Mouse (Mus musculus): Measurements from ENCODE around the gene Pacrg. TPM values are rescaled to one million over a fixed set of nuclear protein-coding genes. Genes with fewer than 3 reads are reported as not detected.

The Pacrg gene
- total and polyA plus RNA-seq, 2 experiments, result not detected

GRCm38 (mm10) chr17:10633769-10634168 is 206.3 kb downstream of the Pacrg start:
- no peak overlapping the region for H3K9ac ChIP-seq (ENCODE audit: low read depth, low read length)
- no peaks in the 10 kb centered on the region for H3K4me1 ChIP-seq (ENCODE audit: control insufficient read depth, insufficient read depth, low read length)
- no peaks in the 10 kb centered on the region for H3K79me2 ChIP-seq (ENCODE audit: control insufficient read depth, insufficient read depth, low read length)
- TF ChIP-seq CTCF (IDR thresholded peaks at IDR 0.05; ENCODE audit: low read depth, low read length) (no peak), POLR2A (IDR thresholded peaks at IDR 0.05; ENCODE audit: extremely low read depth, insufficient read depth, low read length) (no peak)
- 94% methylated on average over 7 of the region's 7 CpGs for WGBS
- H3K27me3 ChIP-seq (ENCODE audit: control insufficient read depth, insufficient read depth, low read length), result no peaks in the 10 kb centered on the region
- no peak overlapping the region for H3K4me3 ChIP-seq (ENCODE audit: insufficient read depth, low read depth, low read length)
- H3K36me3 ChIP-seq (ENCODE audit: control insufficient read depth, insufficient read depth, low read length), result no peaks in the 10 kb centered on the region
- DNase-seq (ENCODE audit: extremely low read depth, low read depth, low spot score), result no peak
- no peak overlapping the region for H3K27ac ChIP-seq (replicated peaks; ENCODE audit: insufficient read depth, low read depth, low read length)

- Histone ChIP-seq H3K79me2 (ENCODE audit: control insufficient read depth, insufficient read depth, low read length) (no peaks in the 10 kb centered on the region), H3K4me1 (ENCODE audit: control insufficient read depth, insufficient read depth, low read length) (no peaks in the 10 kb centered on the region), H3K36me3 (ENCODE audit: control insufficient read depth, insufficient read depth, low read length) (no peaks in the 10 kb centered on the region), H3K9ac (ENCODE audit: low read depth, low read length) (no peak overlapping the region), H3K27ac (replicated peaks; ENCODE audit: insufficient read depth, low read depth, low read length) (no peak overlapping the region), H3K4me3 (ENCODE audit: insufficient read depth, low read depth, low read length) (no peak overlapping the region), H3K27me3 (ENCODE audit: control insufficient read depth, insufficient read depth, low read length) (no peaks in the 10 kb centered on the region)
- no peak for DNase-seq (ENCODE audit: extremely low read depth, low read depth, low spot score)
- 79% methylated on average over 4 of the region's 4 CpGs for WGBS
- TF ChIP-seq CTCF (IDR thresholded peaks at IDR 0.05; ENCODE audit: low read depth, low read length) (no peak), POLR2A (IDR thresholded peaks at IDR 0.05; ENCODE audit: extremely low read depth, insufficient read depth, low read length) (no peak)
These were observed 211.9 kb downstream of the Pacrg start for GRCm38 (mm10) chr17:10628240-10628639.

- no peak for TF ChIP-seq CTCF (IDR thresholded peaks at IDR 0.05; ENCODE audit: low read depth, low read length)
- no peak for TF ChIP-seq POLR2A (IDR thresholded peaks at IDR 0.05; ENCODE audit: extremely low read depth, insufficient read depth, low read length)
- 90% methylated on average over 2 of the region's 2 CpGs for WGBS
- H3K27ac ChIP-seq (replicated peaks; ENCODE audit: insufficient read depth, low read depth, low read length), result no peak overlapping the region
These were observed 212.6 kb downstream of the Pacrg start for GRCm38 (mm10) chr17:10627476-10627875.

GRCm38 (mm10) chr17:10626299-10627095 is 213.6 kb downstream of the Pacrg start:
- Histone ChIP-seq H3K79me2 (ENCODE audit: control insufficient read depth, insufficient read depth, low read length) (no peaks in the 10 kb centered on the region), H3K4me3 (ENCODE audit: insufficient read depth, low read depth, low read length) (no peak overlapping the region), H3K9ac (ENCODE audit: low read depth, low read length) (no peak overlapping the region), H3K27me3 (ENCODE audit: control insufficient read depth, insufficient read depth, low read length) (no peaks in the 10 kb centered on the region), H3K27ac (replicated peaks; ENCODE audit: insufficient read depth, low read depth, low read length) (no peak overlapping the region), H3K36me3 (ENCODE audit: control insufficient read depth, insufficient read depth, low read length) (no peaks in the 10 kb centered on the region), H3K4me1 (ENCODE audit: control insufficient read depth, insufficient read depth, low read length) (no peaks in the 10 kb centered on the region)
- no peak for DNase-seq (ENCODE audit: extremely low read depth, low read depth, low spot score)
- TF ChIP-seq CTCF (IDR thresholded peaks at IDR 0.05; ENCODE audit: low read depth, low read length) (no peak), POLR2A (IDR thresholded peaks at IDR 0.05; ENCODE audit: extremely low read depth, insufficient read depth, low read length) (no peak)
- 76% methylated on average over 13 of the region's 13 CpGs for WGBS

More at GRCm38 (mm10) chr17:10627476-10627875, 212.6 kb downstream of the Pacrg start:
- no peak overlapping the region for H3K9ac ChIP-seq (ENCODE audit: low read depth, low read length)
- no peak for DNase-seq (ENCODE audit: extremely low read depth, low read depth, low spot score)
- H3K27me3 ChIP-seq (ENCODE audit: control insufficient read depth, insufficient read depth, low read length), result no peaks in the 10 kb centered on the region
- no peaks in the 10 kb centered on the region for H3K79me2 ChIP-seq (ENCODE audit: control insufficient read depth, insufficient read depth, low read length)
- no peaks in the 10 kb centered on the region for H3K36me3 ChIP-seq (ENCODE audit: control insufficient read depth, insufficient read depth, low read length)
- no peaks in the 10 kb centered on the region for H3K4me1 ChIP-seq (ENCODE audit: control insufficient read depth, insufficient read depth, low read length)
- H3K4me3 ChIP-seq (ENCODE audit: insufficient read depth, low read depth, low read length), result no peak overlapping the region

- Histone ChIP-seq H3K36me3 (ENCODE audit: control insufficient read depth, insufficient read depth, low read length) (no peaks in the 10 kb centered on the region), H3K4me3 (ENCODE audit: insufficient read depth, low read depth, low read length) (no peak overlapping the region), H3K27ac (replicated peaks; ENCODE audit: insufficient read depth, low read depth, low read length) (no peak overlapping the region), H3K27me3 (ENCODE audit: control insufficient read depth, insufficient read depth, low read length) (no peaks in the 10 kb centered on the region), H3K79me2 (ENCODE audit: control insufficient read depth, insufficient read depth, low read length) (no peaks in the 10 kb centered on the region), H3K4me1 (ENCODE audit: control insufficient read depth, insufficient read depth, low read length) (no peaks in the 10 kb centered on the region), H3K9ac (ENCODE audit: low read depth, low read length) (no peak overlapping the region)
- WGBS, result 86% methylated on average over 6 of the region's 6 CpGs
- DNase-seq (ENCODE audit: extremely low read depth, low read depth, low spot score), result no peak
- TF ChIP-seq POLR2A (IDR thresholded peaks at IDR 0.05; ENCODE audit: extremely low read depth, insufficient read depth, low read length) (no peak), CTCF (IDR thresholded peaks at IDR 0.05; ENCODE audit: low read depth, low read length) (no peak)
These were observed 215.2 kb downstream of the Pacrg start for GRCm38 (mm10) chr17:10624699-10625424.

Data from liver, adult 2 months (tissue).